Mouse (Mus musculus) kidney, adult 18-20 months (tissue): ENCODE data around the gene 1700001O22Rik.

Source experiments
- DNase-seq: peaks from one replicate; pipeline ENCODE4 v3.0.0; 2021

The 1700001O22Rik gene

DNA sequence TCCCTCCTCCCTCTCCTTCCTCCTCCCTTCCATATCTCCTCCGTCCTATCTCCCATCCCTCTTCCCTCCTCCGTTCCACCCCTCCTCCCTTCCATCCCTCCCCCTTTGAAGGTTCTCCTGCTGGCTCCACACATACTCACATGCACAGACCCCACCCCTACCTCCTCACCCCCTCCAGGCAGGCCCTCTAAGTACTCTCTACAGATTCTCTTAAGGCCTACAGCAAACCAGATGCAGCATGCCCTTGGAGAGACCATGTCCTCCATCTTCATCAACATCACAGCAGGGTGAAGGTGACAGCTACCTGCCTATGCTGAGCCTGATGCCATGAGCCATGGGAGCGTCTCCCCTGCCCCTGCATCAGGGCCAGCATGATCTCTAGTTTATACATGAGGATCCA, 26.2 kb downstream of the 1700001O22Rik start:
- DNase-seq = no peak

DNA sequence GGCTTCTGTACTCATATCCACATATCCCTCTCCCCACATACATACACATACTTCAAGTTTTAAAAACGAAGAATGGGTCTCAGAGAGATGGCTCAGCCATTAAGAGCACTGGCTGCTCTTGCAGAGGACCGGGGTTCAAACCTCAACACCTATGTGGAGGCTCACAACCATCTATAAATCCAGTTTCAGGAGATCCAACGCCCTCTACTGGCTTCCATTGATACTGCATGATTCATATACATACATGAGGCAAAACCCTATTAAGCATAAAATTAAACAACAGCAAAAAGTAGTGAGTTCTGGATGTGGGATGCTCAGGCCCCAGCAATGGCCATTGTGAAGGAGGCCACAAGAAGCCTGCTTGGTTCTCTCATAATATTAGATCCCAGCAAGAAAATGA, 27.5 kb downstream of the 1700001O22Rik start:
- no peak for DNase-seq

DNA sequence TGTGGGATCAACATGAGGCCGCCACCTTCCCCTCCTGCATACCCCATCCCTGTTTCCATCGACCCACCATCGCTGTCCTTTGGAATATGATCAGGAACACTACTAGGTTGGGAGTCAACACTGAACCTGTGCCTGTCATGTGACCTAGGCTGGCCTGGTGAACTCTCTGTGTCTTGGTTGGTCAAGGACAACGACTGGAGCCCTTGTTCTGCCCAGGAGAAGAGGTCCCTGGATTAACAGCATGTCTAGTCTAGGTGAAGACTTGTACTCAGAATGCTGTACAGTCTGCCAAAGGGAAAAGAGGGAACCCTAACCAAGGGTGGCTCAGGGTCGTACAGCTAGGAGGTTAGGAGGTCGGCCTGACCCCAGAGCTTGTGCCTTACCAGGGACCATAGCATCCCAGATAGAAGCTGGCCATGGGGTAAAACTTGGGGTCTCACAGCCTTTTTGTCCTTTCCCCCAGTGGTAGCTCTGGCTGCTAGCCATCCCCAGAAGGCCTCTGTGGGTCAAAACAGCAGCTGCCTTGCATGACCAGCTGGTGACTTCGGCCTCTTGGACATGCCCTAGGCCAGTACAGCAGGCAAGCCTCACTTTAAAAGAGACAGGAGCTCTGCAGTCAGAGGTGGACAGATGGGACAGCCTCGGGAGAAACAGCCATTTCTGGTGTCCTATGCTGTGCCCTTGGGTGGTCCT, 30.0 kb downstream of the 1700001O22Rik start:
- peak; percentile 56 for DNase-seq

DNA sequence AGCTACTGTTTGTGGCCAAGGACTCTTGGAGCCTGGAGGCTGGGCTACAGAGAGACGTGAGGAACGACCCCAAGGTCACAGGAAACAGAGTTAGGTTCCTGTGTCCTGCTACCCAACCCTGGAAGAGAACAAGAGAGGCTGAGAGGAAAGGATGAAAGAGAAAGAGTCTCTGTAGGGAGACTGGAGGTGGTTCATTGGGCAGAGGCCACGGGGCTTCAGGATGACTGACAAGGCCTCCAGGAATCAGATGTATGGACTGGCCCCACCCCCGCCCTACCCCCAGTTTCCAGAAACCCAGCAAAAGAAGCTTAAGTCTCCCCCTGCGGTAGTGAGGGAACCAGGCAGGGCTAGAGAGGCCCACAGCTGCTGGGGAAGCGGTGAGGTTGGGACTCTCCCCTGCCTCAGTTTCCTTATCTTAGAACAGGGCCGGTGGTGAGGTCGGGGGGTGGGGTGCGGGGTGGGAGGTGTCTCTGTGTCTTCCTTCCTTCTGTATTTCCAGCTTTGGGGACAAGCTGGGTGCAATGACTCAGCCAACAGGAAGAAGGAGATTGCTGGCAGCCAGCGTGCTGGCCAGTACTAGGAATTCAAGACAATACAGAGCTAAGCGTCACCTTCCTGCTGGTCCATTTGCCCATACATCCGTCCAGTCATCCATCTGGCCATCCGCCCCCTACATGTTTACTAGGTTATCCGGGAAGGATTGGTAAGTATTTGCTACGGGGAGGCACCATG, 30.7 kb downstream of the 1700001O22Rik start:
- peak; percentile 55 for DNase-seq

DNA sequence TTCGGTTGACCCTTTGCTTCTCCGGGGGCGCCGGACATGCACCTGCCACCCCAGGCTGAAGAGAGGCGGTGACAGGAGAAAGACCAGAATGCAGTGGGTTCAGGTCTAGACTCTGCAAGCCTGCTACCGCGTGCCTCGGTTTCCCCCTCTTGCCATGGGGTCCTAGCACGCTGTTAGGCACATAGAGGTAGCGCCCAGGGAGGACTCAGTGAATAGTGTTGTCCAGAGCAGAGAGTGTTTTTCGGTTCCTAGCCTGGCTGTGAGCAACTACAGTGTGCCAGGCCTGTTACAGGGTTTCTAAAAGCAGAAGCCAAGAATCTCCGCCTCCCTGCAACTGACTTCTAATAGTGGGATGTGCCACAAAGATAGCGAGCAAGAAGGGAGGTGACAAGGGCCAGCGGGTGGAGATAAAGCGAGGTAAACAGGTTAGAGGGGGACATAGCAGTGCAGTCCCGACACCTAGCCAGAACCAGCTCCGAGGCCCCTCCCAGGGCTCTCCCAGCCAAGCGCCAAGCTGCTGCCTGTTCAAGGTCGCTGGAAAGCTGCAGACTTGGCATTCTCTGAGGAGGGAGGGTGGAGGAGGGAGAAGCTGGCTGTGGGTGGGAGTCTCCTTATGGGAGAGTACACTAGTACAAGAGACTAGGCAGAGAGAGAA, 31.5 kb downstream of the 1700001O22Rik start:
- DNase-seq = peak; percentile 87

DNA sequence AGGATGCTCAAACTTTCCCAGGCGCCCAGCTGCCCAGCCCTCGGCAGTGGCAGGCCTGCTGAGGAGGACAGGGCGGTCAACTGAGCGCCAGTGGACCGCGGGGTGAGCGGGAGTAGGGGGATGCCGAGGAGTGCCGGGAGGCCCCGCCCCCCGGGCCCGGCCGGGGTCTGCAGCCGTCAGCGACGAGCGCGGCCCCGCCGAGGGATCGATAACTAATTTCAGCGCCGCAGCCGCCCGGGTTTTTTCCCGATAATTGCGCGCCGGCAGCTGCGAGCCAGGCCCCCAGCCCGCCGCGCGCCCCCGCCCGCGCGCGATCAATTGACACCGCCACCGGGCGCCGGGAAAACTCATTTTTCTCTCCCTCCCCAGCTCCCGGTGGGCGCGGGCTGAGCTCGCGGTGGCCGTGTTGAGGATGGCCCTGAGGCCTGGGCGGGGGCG, 32.1 kb downstream of the 1700001O22Rik start:
- DNase-seq = no peak

DNA sequence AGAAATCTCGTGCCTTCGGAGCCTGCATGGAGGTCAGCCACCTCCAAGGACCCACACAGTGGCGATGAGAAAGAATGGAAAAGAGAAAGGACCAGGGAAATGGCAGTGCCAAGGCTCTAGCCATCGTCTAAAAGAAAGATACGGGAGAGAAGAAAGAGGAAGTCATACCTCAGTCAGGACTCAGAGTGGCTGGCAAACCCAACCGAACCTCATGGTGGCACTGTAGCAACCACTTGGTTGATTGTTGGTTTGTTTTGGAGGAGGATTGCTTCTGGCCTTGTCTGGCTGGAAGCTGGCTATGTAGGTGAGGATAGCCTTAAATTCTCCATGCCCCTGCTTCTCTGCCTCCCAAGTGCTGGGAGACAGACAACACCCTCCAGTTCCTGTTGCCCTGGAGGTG, 34.3 kb downstream of the 1700001O22Rik start:
- DNase-seq = peak; percentile 37

DNA sequence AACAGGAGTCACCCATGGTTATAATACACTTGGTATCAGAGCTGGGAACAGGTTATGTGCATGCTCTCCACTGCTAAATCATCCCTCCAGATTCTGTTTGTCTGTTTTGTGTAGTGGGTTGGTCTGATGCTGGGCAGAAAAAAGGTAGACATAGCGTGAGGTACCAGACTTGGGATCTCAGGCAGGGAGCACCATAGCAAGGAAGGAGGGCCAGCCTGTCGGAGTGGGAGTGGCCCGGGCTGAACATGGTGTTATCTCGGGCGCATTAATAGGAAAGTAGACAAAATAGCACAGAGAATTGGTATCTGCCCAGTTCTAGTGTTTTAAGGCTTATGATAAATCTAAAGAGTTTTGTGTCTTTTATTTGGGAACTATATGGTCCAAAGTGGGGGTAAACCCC, 34.9 kb downstream of the 1700001O22Rik start:
- no peak for DNase-seq

DNA sequence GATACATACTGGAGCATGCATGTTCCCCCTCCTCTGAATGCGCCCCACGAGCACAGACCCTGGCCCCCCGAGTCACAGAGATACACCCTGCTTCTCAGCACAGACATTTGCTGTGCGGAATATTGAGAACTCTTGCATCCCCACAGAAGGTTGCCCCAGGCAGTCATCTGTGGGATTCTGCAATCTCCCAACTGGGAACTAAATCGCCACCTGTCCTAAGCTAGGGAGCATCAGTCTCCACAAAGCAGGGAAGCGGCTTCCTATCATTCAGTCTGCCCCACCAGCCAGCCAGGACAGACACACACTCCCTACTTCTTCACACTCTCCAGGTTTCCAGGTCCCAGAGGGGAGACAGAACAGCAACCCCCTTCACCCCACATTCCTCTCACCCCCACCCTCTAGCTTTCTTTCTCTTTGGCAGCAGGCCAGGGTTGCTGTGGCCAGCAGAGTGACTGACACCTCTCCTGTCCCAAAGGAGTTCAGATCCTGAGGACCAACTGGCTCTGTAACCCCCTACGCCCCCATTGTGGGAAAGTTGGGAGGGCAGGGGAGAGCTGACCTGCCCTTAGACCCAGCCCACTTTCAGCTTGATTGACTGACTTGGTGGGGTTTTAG, 35.7 kb downstream of the 1700001O22Rik start:
- no peak for DNase-seq

DNA sequence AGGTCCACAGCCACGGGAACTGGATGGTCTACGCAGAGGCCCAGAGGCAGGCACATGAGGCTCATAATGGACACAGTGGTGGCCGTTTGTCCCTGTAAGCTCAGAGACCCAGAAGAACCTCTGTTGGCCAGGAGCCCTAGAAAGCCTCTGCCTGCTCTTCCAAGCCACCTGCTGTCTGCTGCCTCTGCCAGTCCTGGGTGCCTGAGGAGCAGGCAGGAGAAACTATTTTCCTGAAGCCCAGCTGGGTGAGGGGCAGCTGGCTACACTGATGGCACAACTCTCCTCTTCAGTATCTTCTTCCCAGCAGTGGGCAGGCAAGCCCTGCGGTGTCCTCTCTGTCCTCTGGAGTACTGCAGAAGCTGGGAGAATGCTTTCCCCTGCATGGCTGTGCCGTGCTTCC, 37.0 kb downstream of the 1700001O22Rik start:
- no peak for DNase-seq

DNA sequence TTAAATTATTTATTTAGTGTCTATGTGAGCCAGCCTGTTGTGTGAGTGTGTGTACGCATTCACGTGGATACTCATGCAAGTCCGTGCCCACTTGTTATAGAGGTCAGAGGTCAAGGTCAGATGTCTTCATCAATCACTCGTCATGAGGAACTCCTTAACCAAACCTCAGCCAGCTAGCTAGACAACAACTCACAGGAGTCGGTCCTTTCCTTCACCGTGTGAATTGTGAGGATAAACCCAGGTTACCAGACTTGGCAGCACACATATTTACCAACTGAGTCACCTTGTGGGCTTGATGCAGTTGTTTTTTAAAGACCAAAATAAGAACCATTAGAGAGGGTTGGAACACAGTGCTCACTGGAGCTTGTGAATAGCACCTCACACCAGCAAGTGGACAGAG, 42.8 kb downstream of the 1700001O22Rik start:
- peak; percentile 58 for DNase-seq

DNA sequence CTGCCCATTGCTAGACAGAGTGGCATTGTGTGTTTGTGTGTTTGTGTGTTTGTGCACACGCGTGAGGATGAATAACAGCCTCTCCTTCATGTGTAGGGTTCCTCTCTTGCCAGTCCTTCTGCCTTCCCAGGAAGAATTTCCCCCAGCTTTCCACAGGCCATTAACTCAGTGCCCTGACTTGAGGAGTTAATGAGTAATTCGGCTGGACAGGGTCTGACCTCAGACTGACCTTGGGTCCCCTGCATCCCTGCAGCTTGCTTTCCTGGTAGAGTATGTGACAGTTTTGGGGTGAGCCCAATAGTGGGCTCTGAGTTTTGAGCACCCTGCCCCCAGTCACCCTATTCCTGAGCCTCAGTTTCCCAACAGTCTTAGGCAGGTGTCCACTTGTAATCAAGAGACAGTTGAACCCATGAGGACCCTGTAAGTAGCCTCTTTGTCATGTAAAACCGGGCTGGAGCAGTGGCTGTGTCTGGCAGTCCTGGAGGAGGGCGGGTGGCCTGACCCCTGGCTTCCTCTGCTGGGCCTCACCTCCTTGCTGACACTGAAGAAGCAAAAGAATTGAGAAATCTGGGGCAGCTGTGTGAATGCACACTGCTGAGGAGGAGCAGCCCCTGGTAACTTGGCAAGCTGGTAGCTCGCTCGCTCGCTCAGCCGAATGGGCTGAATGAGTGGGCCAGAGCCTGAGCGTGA, 43.5 kb downstream of the 1700001O22Rik start:
- peak; percentile 79 for DNase-seq

DNA sequence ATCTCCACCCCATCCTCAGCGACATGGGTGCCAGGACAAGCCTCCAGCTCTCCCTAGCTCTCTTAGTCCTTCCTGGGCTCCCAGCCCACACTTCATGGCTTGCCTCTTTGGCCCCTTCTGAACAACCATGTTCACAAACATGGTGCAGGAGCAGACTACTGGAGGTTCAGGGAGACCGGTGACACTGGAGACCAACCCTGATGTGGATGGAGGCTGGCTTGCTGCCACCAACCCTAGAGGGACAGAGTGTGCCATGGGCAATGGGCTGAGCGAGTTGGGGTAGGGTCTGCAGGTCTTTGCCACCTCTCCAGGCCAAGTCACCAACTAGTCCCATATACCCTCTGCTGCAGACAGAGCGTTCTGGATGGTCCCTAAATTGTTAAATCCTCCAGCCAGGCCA, 44.0 kb downstream of the 1700001O22Rik start:
- peak; percentile 61 for DNase-seq

DNA sequence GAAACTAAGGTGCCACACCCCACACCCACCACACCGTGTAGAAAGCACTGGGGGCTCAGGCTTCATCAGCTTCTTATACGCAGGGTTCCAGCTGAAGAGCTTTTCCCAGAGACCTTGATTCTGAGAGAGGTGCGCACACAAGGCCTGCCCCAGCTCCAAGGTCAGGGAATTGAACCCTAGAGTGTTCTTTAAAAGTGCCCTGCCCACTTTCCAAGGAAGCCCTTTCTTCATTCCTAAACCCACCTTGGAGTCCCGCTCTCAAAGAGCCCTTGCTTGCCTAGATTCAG, 44.4 kb downstream of the 1700001O22Rik start:
- DNase-seq = peak; percentile 47

DNA sequence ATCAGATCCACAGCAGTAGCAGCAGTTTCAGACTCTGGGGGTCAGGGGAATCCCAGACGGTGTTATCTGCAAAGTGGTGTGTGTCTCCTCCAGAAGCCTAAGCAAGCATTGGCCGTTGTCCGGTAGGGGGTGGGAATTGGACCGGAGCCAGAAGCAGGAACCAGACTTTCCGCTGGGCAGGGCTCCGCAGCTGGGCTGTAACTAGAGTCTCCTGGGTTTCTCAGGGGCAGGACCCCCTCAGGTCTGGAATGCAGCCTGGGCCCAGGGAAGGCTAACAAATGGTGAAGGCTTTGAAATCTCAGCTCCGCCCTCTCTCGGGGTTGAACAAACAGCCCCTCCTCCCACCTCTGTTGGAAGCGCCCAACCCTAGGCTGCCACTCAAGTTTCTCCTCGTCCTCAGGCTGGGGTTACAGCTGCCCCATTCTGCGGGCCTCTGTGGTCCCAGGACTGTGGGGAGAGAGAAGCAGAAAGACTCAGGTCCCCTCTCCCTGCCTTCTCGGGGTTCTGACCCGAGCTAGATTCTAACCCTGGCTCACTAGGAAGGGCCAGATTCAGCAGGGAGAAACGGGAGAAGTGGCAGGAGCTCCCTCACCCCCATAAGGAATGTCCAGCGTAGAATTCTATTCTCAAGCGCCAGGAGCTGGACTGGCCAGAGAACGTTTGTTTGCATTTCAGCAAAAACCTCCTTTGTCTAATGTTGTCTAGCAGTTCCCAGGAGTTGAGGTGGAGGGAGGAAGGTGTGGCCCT, 44.9 kb downstream of the 1700001O22Rik start:
- DNase-seq = peak; percentile 92

DNA sequence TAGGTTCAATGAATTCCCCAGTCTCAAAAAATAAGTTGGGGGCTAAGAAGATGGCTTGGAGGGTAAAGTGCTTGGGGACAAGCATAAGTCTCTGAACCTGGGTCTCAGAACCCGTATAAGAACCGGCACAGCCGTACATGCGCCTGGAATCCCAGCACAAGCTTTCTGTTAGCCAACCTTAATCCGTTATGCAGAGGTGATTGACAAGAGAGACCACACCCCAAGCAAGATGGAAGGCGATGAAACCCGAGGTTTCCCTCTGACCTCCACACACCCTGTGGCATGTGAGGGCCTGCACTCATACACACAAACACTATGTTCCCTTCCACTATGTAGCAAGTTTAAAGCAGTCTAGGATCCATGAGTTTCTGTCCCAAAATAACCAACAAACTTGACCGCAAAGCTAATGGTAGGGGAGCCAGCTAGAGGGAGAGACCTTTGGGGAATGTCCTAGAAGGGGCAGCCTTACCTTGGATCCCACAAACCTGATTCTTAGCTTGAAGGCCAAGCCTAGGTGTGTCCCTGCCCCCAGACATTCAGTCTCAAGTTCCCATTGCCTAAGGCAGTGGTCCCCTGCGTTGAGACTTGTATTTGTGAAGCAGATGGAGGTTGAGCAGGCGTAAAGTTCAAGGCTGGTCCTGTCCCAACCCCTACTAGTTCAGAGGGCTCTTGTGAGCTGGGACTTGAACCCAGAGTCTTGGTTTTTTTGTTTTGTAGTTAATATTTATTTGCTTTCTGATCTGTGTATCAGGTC, 46.3 kb downstream of the 1700001O22Rik start:
- no peak for DNase-seq

DNA sequence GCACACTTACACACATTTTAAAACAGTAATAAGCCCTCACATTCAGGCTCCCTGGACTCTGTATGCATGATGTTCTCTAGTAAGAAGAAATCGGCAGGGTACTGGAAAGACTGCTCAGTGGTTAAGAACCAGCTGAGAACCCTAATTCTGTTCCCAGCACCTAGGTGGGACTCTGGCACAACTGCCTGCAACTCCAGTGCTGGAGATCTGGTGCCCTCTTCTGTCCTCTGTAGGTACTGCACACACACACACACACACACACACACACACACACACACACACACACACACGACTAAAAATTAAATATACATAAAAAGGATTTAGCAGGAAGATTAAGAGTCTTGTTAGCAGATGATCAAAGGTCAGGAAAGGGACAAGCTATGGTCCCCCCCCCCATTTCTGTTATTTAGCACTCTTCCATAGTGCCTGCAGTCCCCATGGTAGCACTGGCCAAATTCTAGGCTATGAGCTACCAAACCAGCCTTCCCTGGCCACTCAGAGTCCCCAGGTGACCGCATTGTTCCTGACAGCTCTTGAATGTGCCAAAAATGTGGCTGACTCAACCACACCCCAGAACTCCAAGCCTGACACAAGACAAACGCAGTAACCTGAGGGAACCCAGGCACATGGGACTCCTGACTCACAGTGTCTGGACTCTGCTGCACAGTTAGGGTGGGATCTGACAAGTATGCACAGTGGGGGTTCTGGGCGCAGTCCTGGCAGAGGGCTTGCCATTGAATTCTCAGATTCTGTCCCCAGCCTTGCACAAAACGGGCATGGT, 47.3 kb downstream of the 1700001O22Rik start:
- no peak for DNase-seq

DNA sequence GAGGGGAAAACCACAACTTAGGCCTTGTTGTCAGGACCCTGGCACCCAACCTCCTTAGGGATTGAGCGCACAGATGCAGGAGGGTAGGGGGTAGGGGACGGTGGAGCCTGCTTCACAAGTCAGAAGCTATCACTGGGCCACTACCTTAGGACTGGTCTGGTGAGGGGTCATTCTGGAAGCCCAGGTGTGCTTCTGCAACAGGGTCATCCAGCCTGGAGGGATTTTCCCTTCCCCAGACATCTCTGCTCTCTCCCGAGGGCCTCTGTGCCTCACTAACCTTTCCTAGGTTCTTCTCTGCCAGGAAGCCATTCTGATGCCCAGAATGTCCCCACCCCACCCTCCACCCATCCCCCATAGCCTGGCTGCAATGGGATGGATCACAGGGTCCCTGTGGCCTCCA, 48.6 kb downstream of the 1700001O22Rik start:
- no peak for DNase-seq

DNA sequence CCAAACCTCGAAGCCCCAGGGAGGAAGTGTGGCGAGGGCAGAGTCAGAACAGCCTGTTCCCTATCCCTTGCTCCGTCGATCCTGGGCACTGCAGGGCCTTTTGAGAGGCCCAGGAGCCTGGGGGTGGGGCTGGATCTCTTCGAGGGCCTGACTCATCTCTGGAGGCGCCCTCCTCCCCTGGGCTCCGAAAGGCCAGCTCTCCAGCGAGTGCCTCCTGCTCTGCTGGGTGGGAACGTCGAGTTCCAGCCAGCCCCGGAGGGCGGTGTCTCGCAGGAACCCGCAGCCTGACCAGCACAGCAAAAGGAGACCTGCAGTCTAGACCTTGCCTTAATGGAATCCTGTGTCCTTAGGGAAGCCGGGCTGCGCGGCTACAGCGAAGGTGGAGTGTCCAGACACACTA, 50.2 kb downstream of the 1700001O22Rik start:
- peak; percentile 67 for DNase-seq

DNA sequence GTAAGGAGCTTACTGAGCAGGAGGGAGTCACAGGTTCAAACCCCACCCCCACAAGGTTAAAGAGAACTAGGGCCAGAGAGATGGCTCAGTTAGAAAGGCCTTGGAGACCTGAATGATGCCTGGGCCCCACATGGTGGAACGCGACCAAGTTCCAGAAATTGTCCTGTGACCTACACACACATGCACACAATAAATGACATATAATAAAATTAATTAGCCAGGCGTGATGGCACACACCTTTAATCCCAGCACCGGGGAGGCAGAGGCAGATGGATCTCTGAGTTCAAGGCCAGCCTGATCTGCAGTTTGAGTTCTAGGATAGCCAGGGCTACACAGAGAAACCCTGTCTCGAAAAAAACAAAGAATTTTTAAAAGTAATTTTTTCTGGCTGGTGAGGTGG, 51.0 kb downstream of the 1700001O22Rik start:
- no peak for DNase-seq

DNA sequence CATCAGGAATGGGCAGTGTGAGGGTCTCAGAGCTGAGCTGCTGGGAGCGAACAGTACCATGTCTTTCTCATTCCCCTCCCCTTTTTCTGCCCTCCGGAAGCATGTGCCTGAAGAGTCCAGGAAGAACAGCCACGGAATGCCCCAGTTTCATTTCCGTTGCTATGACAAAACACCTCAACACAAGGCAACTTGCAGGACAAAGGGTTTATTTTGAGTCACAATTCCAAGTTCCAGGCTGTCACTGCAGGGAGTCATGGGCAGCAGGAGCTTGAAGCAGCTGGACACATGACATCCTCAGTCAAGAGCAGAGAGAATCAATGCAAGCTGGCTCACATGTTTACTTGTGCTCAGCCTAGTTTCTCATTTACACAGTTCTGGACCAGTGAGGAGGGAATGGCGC, 53.4 kb downstream of the 1700001O22Rik start:
- DNase-seq = no peak
